Mouse (Mus musculus): Measurements from ENCODE around the gene Gbx2.

GRCm38 (mm10) chr1:89969714-89970110, 38.7 kb upstream of the Gbx2 start:
- TF ChIP-seq CTCF (IDR thresholded peaks at IDR 0.05; ENCODE audit: low read depth) (no peak), EP300 (IDR thresholded peaks at IDR 0.05; ENCODE audit: low read depth) (no peak)
